ENCODE assay signal across 8 mouse cellular contexts in genomic region chr2:181187121-181188000, GRCm38 (mm10). TPM values are rescaled to one million over a fixed set of nuclear protein-coding genes. Genes with fewer than 3 reads are reported as not detected.
DNase-seq lines count a peak whose midpoint lies in the region; ATAC-seq lines count a peak whose summit lies in the region.

Gene Ppdpf, plus strand, starts transcription at chr2:181187247.

- peak; percentile 86 for ATAC-seq in megakaryocyte progenitor cell, adult 5-6 weeks (replicated peaks; ENCODE audit: poor library complexity)

- DNase-seq in adipocyte (ENCODE audit: low spot score): peak; percentile 95
- peak; percentile 94 for DNase-seq in embryo, embryonic 10 days (ENCODE audit: low spot score)
- DNase-seq in gastrocnemius, postnatal 10 days: peak; percentile 85
- DNase-seq in induced T-regulatory cell, adult 2 months (ENCODE audit: low read depth): peak; percentile 98
- DNase-seq in left cerebral cortex, adult 9 months (ENCODE audit: low spot score in 2 of 2): peak; percentile 87 to 94
- peak; percentile 88 for DNase-seq in right cerebral cortex, postnatal 14 days
- DNase-seq in urinary bladder, postnatal 36 days (ENCODE audit: low spot score in 2 of 2): peak; percentile 90 to 96

RNA-seq across cellular contexts. Expression of gene Ppdpf, which starts in this region (rescaled TPM):
- 10 to 100 TPM; 55.2 to 60.3 TPM for total RNA-seq in gastrocnemius, postnatal 10 days (2021)
- 85.7 and 109 TPM in 2 replicates for total RNA-seq in megakaryocyte progenitor cell, adult 5-6 weeks (2015)
- 68.8 and 73.0 TPM in 2 replicates for total RNA-seq in megakaryocyte progenitor cell, adult 5-6 weeks (2017)

Comparison
In these comparisons a context has a peak if more than half of its experiments do, and no peak if none do; other contexts are left out.
1. Peak in every context shown above with its lines: DNase-seq and ATAC-seq.